Mouse (Mus musculus): Measurements from ENCODE around the gene Mrps7. TPM values are rescaled to one million over a fixed set of nuclear protein-coding genes. Genes with fewer than 3 reads are reported as not detected.

Gene Mrps7
- polyA plus RNA-seq, 1 experiment from 2014 or later: 111 TPM

- Histone ChIP-seq H3K9ac (ENCODE audit: low read length) (peak overlapping the region; percentile 64), H3K4me3 (ENCODE audit: low read depth, low read length) (peak overlapping the region; percentile 58), H3K27ac (replicated peaks; ENCODE audit: low read depth, low read length) (peak overlapping the region; percentile 68; the same call in 1 of the 2 replicates), H3K9me3 (ENCODE audit: control insufficient read depth, low read length) (no peaks in the 10 kb centered on the region), H3K36me3 (ENCODE audit: control insufficient read depth, insufficient read depth, low read length) (peaks cover 23% of the 10 kb centered on the region), H3K27me3 (ENCODE audit: control insufficient read depth, insufficient read depth, low read length) (no peaks in the 10 kb centered on the region), H3K4me1 (ENCODE audit: control insufficient read depth, insufficient read depth, low read length) (peaks cover 7% of the 10 kb centered on the region; the same call in 1 of the 2 replicates), H3K4me2 (ENCODE audit: low read depth, severe bottlenecking) (peak overlapping the region; percentile 83)
- DNase-seq (ENCODE audit: low spot score) (no peak), ATAC-seq (ENCODE audit: insufficient number of reproducible peaks, low FRiP score, low TSS enrichment, low read depth) (0 out of 2 replicates have a peak, but pooled peaks have one; percentile 19)
- 2% methylated on average over 13 of the region's 13 CpGs for WGBS
These were observed 8.3 kb downstream of the Mrps7 start for GRCm38 (mm10) chr11:115612059-115612409.

GRCm38 (mm10) chr11:115612410-115613137 lies 8.8 kb downstream of the Mrps7 start, which contains the start of gene Mif4gd:
Gene Mif4gd, minus strand, starts transcription at chr11:115612969.
- peak within 1 kb of the TSS; percentile 68 for H3K27ac ChIP-seq (replicated peaks; ENCODE audit: low read depth, low read length)
- no peaks in the 10 kb centered on the region for H3K9me3 ChIP-seq (ENCODE audit: control insufficient read depth, low read length)
- DNase-seq (ENCODE audit: low spot score) (peak; percentile 92), ATAC-seq (ENCODE audit: insufficient number of reproducible peaks, low FRiP score, low TSS enrichment, low read depth) (peak; percentile 77)
- peak within 1 kb of the TSS; percentile 58 for H3K4me3 ChIP-seq (ENCODE audit: low read depth, low read length)
- WGBS: under 1% methylated on average over 67 of the region's 80 CpGs
- H3K4me1 ChIP-seq (ENCODE audit: control insufficient read depth, insufficient read depth, low read length): peaks cover 7% of the 10 kb centered on the region; the same call in 1 of the 2 replicates
- peak within 1 kb of the TSS; percentile 83 for H3K4me2 ChIP-seq (ENCODE audit: low read depth, severe bottlenecking)
- H3K27me3 ChIP-seq (ENCODE audit: control insufficient read depth, insufficient read depth, low read length): no peaks in the 10 kb centered on the region
- peaks cover 19% of the 10 kb centered on the region for H3K36me3 ChIP-seq (ENCODE audit: control insufficient read depth, insufficient read depth, low read length)
- H3K9ac ChIP-seq (ENCODE audit: low read length): peak within 1 kb of the TSS; percentile 64

- ATAC-seq (ENCODE audit: insufficient number of reproducible peaks, low FRiP score, low TSS enrichment, low read depth): no peak
- H3K27me3 ChIP-seq (ENCODE audit: control insufficient read depth, insufficient read depth, low read length): no peaks in the 10 kb centered on the region
- H3K4me2 ChIP-seq (ENCODE audit: low read depth, severe bottlenecking): peak overlapping the region; percentile 83
- H3K9me3 ChIP-seq (ENCODE audit: control insufficient read depth, low read length): no peaks in the 10 kb centered on the region
- H3K4me3 ChIP-seq (ENCODE audit: low read depth, low read length): peak overlapping the region; percentile 58
- peak overlapping the region; percentile 64 for H3K9ac ChIP-seq (ENCODE audit: low read length)
- DNase-seq (ENCODE audit: low spot score): peak; percentile 30
- peak overlapping the region; percentile 26; the same call in 1 of the 2 replicates for H3K27ac ChIP-seq (replicated peaks; ENCODE audit: low read depth, low read length)
- H3K36me3 ChIP-seq (ENCODE audit: control insufficient read depth, insufficient read depth, low read length): peaks cover 13% of the 10 kb centered on the region
- peaks cover 7% of the 10 kb centered on the region; the same call in 1 of the 2 replicates for H3K4me1 ChIP-seq (ENCODE audit: control insufficient read depth, insufficient read depth, low read length)
- WGBS: under 1% methylated on average over 16 of the region's 16 CpGs
These were observed 9.6 kb downstream of the Mrps7 start for GRCm38 (mm10) chr11:115613138-115613945.

GRCm38 (mm10) chr11:115614346-115615107 lies 10.8 kb downstream of the Mrps7 start:
- H3K36me3 ChIP-seq (ENCODE audit: control insufficient read depth, insufficient read depth, low read length): peaks cover 3% of the 10 kb centered on the region; the same call in 1 of the 2 replicates
- 87% methylated on average over 10 of the region's 10 CpGs for WGBS
- H3K27ac ChIP-seq (replicated peaks; ENCODE audit: low read depth, low read length): no peak overlapping the region
- no peak overlapping the region for H3K4me2 ChIP-seq (ENCODE audit: low read depth, severe bottlenecking)
- H3K4me1 ChIP-seq (ENCODE audit: control insufficient read depth, insufficient read depth, low read length): peaks cover 7% of the 10 kb centered on the region; the same call in 1 of the 2 replicates
- H3K4me3 ChIP-seq (ENCODE audit: low read depth, low read length): no peak overlapping the region
- ATAC-seq (ENCODE audit: insufficient number of reproducible peaks, low FRiP score, low TSS enrichment, low read depth) (no peak), DNase-seq (ENCODE audit: low spot score) (no peak)
- no peaks in the 10 kb centered on the region for H3K27me3 ChIP-seq (ENCODE audit: control insufficient read depth, insufficient read depth, low read length)
- no peaks in the 10 kb centered on the region for H3K9me3 ChIP-seq (ENCODE audit: control insufficient read depth, low read length)
- no peak overlapping the region for H3K9ac ChIP-seq (ENCODE audit: low read length)

- Histone ChIP-seq H3K4me1 (ENCODE audit: control insufficient read depth, insufficient read depth, low read length) (peaks cover 7% of the 10 kb centered on the region; the same call in 1 of the 2 replicates), H3K9ac (ENCODE audit: low read length) (no peak overlapping the region), H3K27ac (replicated peaks; ENCODE audit: low read depth, low read length) (no peak overlapping the region), H3K4me2 (ENCODE audit: low read depth, severe bottlenecking) (no peak overlapping the region), H3K36me3 (ENCODE audit: control insufficient read depth, insufficient read depth, low read length) (peaks cover 3% of the 10 kb centered on the region; the same call in 1 of the 2 replicates), H3K4me3 (ENCODE audit: low read depth, low read length) (no peak overlapping the region), H3K9me3 (ENCODE audit: control insufficient read depth, low read length) (no peaks in the 10 kb centered on the region), H3K27me3 (ENCODE audit: control insufficient read depth, insufficient read depth, low read length) (no peaks in the 10 kb centered on the region)
- WGBS: 87% methylated on average over 15 of the region's 15 CpGs
- DNase-seq (ENCODE audit: low spot score): no peak
- ATAC-seq (ENCODE audit: insufficient number of reproducible peaks, low FRiP score, low TSS enrichment, low read depth): no peak
These were observed 11.5 kb downstream of the Mrps7 start for GRCm38 (mm10) chr11:115615108-115615825.

GRCm38 (mm10) chr11:115615875-115616274 lies 12.2 kb downstream of the Mrps7 start:
- no peak overlapping the region for H3K27ac ChIP-seq (replicated peaks; ENCODE audit: low read depth, low read length)
- H3K4me1 ChIP-seq (ENCODE audit: control insufficient read depth, insufficient read depth, low read length): peaks cover 7% of the 10 kb centered on the region; the same call in 1 of the 2 replicates
- WGBS: 83% methylated on average over 6 of the region's 6 CpGs
- H3K9ac ChIP-seq (ENCODE audit: low read length): no peak overlapping the region
- no peak overlapping the region for H3K4me2 ChIP-seq (ENCODE audit: low read depth, severe bottlenecking)
- no peak for ATAC-seq (ENCODE audit: insufficient number of reproducible peaks, low FRiP score, low TSS enrichment, low read depth)
- no peaks in the 10 kb centered on the region for H3K9me3 ChIP-seq (ENCODE audit: control insufficient read depth, low read length)
- no peaks in the 10 kb centered on the region for H3K27me3 ChIP-seq (ENCODE audit: control insufficient read depth, insufficient read depth, low read length)
- DNase-seq (ENCODE audit: low spot score): no peak
- peaks cover 3% of the 10 kb centered on the region; the same call in 1 of the 2 replicates for H3K36me3 ChIP-seq (ENCODE audit: control insufficient read depth, insufficient read depth, low read length)
- H3K4me3 ChIP-seq (ENCODE audit: low read depth, low read length): no peak overlapping the region

- no peak for ATAC-seq (ENCODE audit: insufficient number of reproducible peaks, low FRiP score, low TSS enrichment, low read depth)
- no peak overlapping the region for H3K4me3 ChIP-seq (ENCODE audit: low read depth, low read length)
- peaks cover 7% of the 10 kb centered on the region; the same call in 1 of the 2 replicates for H3K4me1 ChIP-seq (ENCODE audit: control insufficient read depth, insufficient read depth, low read length)
- DNase-seq (ENCODE audit: low spot score): no peak
- no peak overlapping the region for H3K4me2 ChIP-seq (ENCODE audit: low read depth, severe bottlenecking)
- H3K36me3 ChIP-seq (ENCODE audit: control insufficient read depth, insufficient read depth, low read length): peaks cover 3% of the 10 kb centered on the region; the same call in 1 of the 2 replicates
- H3K27me3 ChIP-seq (ENCODE audit: control insufficient read depth, insufficient read depth, low read length): no peaks in the 10 kb centered on the region
- no peak overlapping the region for H3K27ac ChIP-seq (replicated peaks; ENCODE audit: low read depth, low read length)
- no peaks in the 10 kb centered on the region for H3K9me3 ChIP-seq (ENCODE audit: control insufficient read depth, low read length)
- H3K9ac ChIP-seq (ENCODE audit: low read length): no peak overlapping the region
- 86% methylated on average over 7 of the region's 7 CpGs for WGBS
These were observed 12.6 kb downstream of the Mrps7 start for GRCm38 (mm10) chr11:115616371-115616770.

Measured in limb, embryonic 11.5 days (tissue).